19 mouse cellular contexts compared by ENCODE assay signal in the genomic region with DNA sequence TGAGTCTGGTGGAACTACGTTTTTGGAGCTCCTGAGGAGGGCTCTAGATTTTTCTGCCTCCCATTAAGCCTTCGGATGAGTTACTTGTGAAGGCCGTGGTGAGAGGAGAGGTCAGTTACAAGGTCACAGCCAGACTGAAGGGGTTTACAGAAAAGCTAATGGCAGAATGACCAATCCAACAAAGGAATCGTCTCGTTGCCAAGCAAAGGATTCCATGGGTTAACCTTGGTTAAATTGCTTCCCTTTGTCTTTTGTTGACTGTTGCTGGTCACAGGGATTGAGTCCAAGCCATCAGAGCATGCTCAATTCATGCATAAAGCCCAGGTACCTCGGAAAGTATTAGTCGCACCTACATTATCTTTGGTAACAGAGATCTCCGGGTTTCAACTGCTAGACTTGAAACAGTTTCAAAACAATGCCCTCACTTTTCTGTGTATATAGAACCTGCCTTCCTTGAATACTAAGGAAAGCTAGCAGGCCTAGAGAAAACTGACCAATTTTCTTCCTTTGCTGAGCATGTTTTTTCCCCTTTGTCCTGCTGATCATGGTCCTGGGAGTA.
DNase-seq lines count a peak whose midpoint lies in the region; ATAC-seq lines count a peak whose summit lies in the region.
"Had no signal": no experiment of that assay in that cellular context is flagged by ENCODE, and none has a peak within 500 bp of the region (broad histone marks: within the 10 kb centered on the region; RNA-seq: fewer than 3 reads in every experiment).

No protein-coding gene starts in this region.

- H3K4me2 ChIP-seq in hindbrain, embryonic 16.5 days (ENCODE audit: low read length) = no peak overlapping the region
- H3K4me2 ChIP-seq: heart, embryonic 12.5 days; hindbrain, embryonic 13.5 days; intestine, embryonic 15.5 days had no signal

- H3K27me3 ChIP-seq in hindbrain, embryonic 10.5 days (ENCODE audit: insufficient read depth, poor library complexity, severe bottlenecking) = no peaks in the 10 kb centered on the region
- no peaks in the 10 kb centered on the region for H3K27me3 ChIP-seq in hindbrain, embryonic 16.5 days (replicated peaks; ENCODE audit: control insufficient read depth, insufficient read depth, low read length)
- H3K27me3 ChIP-seq: heart, embryonic 12.5 days; hindbrain, embryonic 13.5 days; intestine, embryonic 15.5 days had no signal

- H3K4me3 ChIP-seq in hindbrain, embryonic 10.5 days = no peak overlapping the region
- H3K4me3 ChIP-seq in hindbrain, embryonic 16.5 days (ENCODE audit: low read length) = no peak overlapping the region
- H3K4me3 ChIP-seq: embryonic facial prominence, embryonic 10.5 days; forebrain, embryonic 10.5 days; heart, embryonic 12.5 days; hindbrain, embryonic 13.5 days; intestine, embryonic 15.5 days had no signal

- 48% methylated on average over 8 of the region's 8 CpGs for WGBS in hindbrain, embryonic 10.5 days
- WGBS in hindbrain, embryonic 16.5 days = 34% methylated on average over 8 of the region's 8 CpGs

- peak; percentile 25 for DNase-seq in hindbrain, embryonic 10.5 days (ENCODE audit: low spot score)
- DNase-seq in R1 (ENCODE audit: low read depth, low spot score) = peak; percentile 80
- peak; percentile 59 for DNase-seq in embryo, embryonic 10.5 days (ENCODE audit: low spot score)
- no peak for DNase-seq in cerebellum, postnatal 10 days
- no peak for DNase-seq in gastrocnemius, postnatal 25 days
- no peak for DNase-seq in thymus, postnatal 10 days (ENCODE audit: low spot score in 2 of 2)
- DNase-seq: adrenal gland, adult 2 months; adrenal gland, postnatal 25 days; cerebellum, adult 18-20 months; cerebellum, adult 9-11 months; heart, postnatal 4 days; kidney, adult 18-20 months had no signal

- no peak overlapping the region for H3K27ac ChIP-seq in hindbrain, embryonic 10.5 days
- no peak overlapping the region for H3K27ac ChIP-seq in hindbrain, embryonic 16.5 days (ENCODE audit: low read depth, low read length)
- H3K27ac ChIP-seq: embryonic facial prominence, embryonic 10.5 days; forebrain, embryonic 10.5 days; hindbrain, embryonic 13.5 days; intestine, embryonic 15.5 days had no signal

- H3K4me1 ChIP-seq in hindbrain, embryonic 10.5 days (replicated peaks) = peaks cover 22% of the 10 kb centered on the region
- no peaks in the 10 kb centered on the region for H3K4me1 ChIP-seq in hindbrain, embryonic 16.5 days (ENCODE audit: control insufficient read depth, insufficient read depth, low read depth, low read length)
- H3K4me1 ChIP-seq: intestine, embryonic 15.5 days had no signal

- H3K36me3 ChIP-seq in hindbrain, embryonic 10.5 days = no peaks in the 10 kb centered on the region
- H3K36me3 ChIP-seq in hindbrain, embryonic 16.5 days (ENCODE audit: control insufficient read depth, insufficient read depth, low read length) = no peaks in the 10 kb centered on the region
- H3K36me3 ChIP-seq: embryonic facial prominence, embryonic 10.5 days; forebrain, embryonic 10.5 days; G1E; heart, embryonic 12.5 days; hindbrain, embryonic 13.5 days; intestine, embryonic 15.5 days had no signal

- no peaks in the 10 kb centered on the region for H3K9me3 ChIP-seq in hindbrain, embryonic 10.5 days
- no peaks in the 10 kb centered on the region for H3K9me3 ChIP-seq in hindbrain, embryonic 16.5 days (ENCODE audit: control insufficient read depth, low read length)
- H3K9me3 ChIP-seq: embryonic facial prominence, embryonic 10.5 days; forebrain, embryonic 10.5 days; G1E; heart, embryonic 12.5 days; hindbrain, embryonic 13.5 days; intestine, embryonic 15.5 days had no signal

- no peak overlapping the region for H3K9ac ChIP-seq in hindbrain, embryonic 16.5 days (ENCODE audit: low read depth, low read length)
- H3K9ac ChIP-seq: heart, embryonic 12.5 days; hindbrain, embryonic 13.5 days; intestine, embryonic 15.5 days had no signal

- no peak for ATAC-seq in hindbrain, embryonic 16.5 days
- ATAC-seq: intestine, embryonic 15.5 days had no signal

Comparison
In these comparisons a context has a peak if more than half of its experiments do, and no peak if none do; other contexts are left out.
1. DNase-seq: peak in hindbrain, embryonic 10.5 days (single experiment), R1 (single experiment) and embryo, embryonic 10.5 days (single experiment); none in cerebellum, postnatal 10 days (0 of 2), gastrocnemius, postnatal 25 days (single experiment) and thymus, postnatal 10 days (0 of 2).